Mouse (Mus musculus): Measurements from ENCODE around the gene Kazald1.

Gene Kazald1

GRCm38 (mm10) chr19:45077742-45078645 lies 3.0 kb downstream of the Kazald1 start:
- in situ Hi-C loops (cut with MboI): no loop called here

DNA sequence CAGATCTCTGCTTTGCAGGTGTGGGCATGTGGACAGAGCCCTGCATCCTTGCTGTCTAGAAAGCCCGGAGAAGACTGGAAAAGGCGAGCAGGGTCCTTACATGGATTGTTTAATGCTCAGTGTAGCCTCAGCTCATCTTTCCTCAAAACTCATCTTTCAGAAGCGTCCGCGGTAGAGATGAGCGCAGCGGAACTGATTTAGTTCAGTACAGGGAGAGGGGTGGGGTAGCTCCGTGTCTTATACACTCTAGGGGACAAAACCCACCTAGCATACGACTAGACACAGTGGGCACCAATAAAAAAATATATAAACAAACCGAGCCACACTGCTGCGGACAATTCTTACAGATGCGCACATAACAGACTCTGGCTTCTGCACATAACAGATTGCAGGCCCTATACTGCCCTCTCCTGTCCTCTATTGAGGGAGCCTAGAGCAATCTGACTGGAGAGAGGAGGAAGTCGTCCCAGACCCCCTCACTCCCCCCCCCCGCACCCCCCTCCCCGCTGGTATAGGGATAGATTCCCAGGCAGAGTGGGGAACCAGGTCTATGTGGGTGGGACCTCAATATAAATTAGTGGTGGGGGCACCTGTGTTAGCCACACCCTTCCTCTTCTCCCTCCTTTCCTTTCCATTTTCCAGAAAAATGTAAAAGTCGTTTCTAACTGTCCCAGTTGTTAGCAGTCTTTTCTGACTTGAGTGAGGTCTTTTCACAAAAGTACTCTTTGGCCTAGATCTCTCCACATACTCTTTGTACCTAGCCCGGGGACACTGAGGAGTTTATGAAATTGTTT lies 4.1 kb downstream of the Kazald1 start:
- in situ Hi-C loops (cut with MboI): no loop called here

DNA sequence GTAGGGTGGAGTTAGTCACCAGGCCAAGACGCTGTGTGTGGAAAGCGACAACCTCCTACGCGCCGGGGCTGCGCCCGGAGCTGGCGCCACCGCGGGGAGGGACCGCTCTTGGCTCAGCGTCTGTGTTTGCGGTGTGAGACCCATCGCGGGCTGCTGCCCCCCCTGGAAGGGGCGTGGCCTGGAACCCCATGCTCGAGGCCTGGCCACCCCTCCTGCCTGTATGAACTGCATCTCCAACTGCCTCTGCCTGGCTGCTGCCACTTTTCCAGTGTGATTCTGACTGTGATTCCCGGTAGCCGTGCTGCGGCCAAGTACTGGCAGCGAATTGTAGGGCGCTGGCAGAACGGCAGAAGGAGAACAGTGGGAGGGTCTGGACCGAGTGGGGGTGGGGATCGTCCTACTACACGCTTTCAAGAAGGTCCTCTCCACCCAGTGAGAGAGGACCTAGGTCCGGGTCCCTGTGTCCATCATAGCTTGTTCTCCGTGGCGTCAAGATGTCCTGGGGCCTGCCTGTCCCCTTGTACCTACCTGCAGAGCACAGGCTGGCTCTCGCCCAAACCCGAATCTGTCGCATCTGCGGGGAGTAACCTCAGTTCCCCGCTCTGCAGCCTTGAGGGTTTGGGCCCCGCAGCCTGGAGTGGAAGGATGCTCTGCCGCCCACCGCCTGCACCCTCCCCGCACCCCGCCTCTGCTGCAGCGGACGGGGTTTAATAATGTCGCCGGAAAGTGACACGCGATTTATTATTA lies 4.9 kb downstream of the Kazald1 start:
- in situ Hi-C loops (cut with MboI): no loop called here

DNA sequence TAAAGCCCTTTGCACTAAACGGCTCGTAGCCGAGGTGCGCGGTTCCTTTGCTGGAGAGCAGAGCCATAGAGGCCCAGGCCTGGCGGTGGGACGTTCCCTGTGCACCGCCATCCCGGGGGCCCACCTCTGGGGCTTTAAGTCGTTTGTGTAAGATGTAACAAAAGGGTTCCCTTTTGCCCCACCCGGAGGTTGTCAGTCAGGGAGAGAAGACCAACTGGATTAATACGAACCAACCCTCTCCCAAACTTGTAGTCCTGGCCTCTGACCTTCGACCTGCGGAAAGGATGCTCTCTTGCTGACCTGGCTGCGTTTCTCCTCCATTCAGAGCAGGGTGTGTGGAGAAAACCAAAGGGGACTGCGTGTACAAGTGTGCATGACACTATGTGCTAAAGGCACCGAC lies 5.7 kb downstream of the Kazald1 start:
- in situ Hi-C loops (cut with MboI): no loop called here

- in situ Hi-C loops (cut with MboI): no loop called here
Measured at GRCm38 (mm10) chr19:45081279-45081678, 6.2 kb downstream of the Kazald1 start.

- in situ Hi-C loops (cut with MboI): no loop called here
Measured at GRCm38 (mm10) chr19:45081841-45082550, 7.0 kb downstream of the Kazald1 start.

GRCm38 (mm10) chr19:45097868-45098267 lies 22.8 kb downstream of the Kazald1 start:
- in situ Hi-C loops (cut with MboI): no loop called here

GRCm38 (mm10) chr19:45100486-45101270 lies 25.6 kb downstream of the Kazald1 start:
- in situ Hi-C loops (cut with MboI): no loop called here

DNA sequence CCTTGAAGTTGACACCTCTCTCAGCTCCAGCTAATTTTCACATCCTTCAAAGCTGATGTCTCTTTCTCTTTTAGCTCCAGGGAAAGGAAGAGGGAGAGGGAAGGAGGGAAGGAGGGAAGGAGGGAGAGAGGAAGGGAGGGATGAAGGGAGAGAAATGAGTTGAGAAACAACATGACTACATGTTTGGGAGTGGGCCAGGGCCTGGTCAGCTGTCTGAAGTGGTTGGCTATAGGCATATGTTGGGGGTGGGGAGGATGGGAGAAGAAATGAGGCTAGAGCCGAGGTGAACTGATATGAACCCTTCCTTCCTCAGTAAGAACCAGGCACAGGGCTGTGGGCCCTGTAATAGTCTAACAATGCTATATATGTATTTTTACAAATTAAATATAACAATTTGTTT lies 30.6 kb downstream of the Kazald1 start:
- in situ Hi-C loops (cut with MboI): no loop called here

DNA sequence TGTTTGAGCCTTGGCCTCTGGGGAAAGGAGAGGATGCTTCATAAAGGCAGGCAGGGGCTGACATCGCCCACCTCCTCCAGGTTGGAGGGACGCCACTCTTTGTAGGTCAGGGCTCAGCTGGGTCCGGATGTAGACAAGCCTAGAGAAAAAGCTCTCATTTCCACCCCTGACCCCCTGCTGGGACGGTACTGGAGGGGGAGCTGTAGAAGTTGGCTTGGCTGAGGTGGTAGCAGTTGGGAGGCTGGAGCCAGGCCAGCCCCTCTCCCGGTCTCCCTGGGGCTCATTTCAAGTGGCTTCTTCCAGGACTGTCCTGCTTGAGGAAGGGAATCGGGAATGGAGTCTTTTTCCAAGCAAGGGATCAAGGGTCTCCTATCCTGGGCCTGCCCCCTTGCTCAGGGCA lies 31.6 kb downstream of the Kazald1 start:
- in situ Hi-C loops (cut with MboI): no loop called here

GRCm38 (mm10) chr19:45110681-45111080 lies 35.6 kb downstream of the Kazald1 start:
- in situ Hi-C loops (cut with MboI): no loop called here

- in situ Hi-C loops (cut with MboI): no loop called here
Measured at GRCm38 (mm10) chr19:45112444-45112843, 37.4 kb downstream of the Kazald1 start.

DNA sequence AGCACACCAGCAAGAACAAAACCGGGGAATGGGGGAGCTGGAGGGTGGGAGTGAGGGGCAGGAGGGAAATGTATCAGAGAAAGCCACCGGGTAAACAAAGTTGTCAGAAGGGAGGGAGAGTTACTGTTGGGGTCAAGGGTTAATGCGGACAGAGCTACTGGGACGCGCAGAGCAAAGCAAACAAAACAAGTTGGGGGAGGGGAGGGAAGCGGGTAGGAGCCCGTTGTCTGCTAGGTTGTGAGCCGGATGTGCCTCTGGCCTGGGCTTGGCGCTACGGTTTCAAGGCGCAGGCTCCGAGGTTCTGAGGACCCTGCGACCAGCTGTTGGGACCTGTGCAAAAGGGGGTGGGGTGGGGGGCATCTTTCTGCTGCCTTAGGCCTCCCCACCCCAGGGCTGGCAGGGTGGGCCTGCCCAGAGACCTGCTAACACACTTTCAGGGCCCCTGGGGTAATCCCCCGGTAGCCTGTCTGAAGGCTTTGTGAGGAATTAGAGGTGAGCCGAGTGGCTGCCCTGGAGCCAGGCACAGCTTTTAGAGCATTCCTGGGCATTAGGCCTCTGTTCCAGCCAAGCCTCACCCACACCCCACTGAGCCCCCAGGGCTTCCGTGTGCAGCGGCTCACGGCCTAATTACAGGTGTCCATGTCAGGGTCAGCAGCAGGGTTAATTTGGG lies 38.9 kb downstream of the Kazald1 start:
- in situ Hi-C loops (cut with MboI): no loop called here

DNA sequence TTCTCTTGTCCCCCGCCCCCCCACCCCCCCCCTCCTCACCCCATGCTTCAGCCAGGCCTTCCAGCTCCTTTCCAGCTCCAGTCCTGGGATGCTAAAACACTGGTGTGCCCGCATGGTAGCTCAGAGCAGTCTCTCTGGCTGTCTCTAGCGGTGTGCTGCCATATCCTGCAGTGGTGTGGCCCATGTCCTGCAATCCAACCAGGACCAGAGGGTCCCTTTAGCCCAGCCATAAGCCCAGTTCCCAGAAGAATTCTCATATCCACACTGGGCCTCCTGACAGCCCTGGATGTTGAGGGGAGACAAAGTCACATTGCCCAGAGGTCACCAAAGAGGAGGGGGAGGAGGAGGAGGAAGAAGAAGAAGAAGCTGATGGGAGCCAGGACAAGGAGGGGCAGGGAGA lies 39.7 kb downstream of the Kazald1 start:
- in situ Hi-C loops (cut with MboI): no loop called here

DNA sequence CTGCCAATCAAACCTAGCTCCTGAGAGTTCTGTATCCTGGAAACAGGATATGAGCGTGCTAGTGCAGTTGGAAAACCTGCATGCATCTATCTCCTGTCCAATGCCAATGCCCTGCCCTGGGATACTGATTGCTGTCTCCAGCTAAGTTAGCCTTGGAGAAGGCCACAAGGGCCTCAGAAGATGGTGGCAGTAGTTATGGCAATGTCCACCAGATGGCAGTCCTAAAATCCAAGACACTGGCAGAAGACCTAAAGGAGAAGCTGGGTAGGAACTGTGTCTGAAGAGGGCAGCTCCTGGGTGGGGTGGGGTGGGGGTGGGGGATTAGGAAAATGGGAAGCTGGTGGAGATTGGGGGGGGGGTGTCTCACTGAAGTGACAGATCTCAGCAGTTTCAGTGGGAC lies 41.8 kb downstream of the Kazald1 start:
- in situ Hi-C loops (cut with MboI): no loop called here

Data from mature B cell (primary cell).